Mouse (Mus musculus) right cerebral cortex, adult 2 months (tissue): ENCODE data around the gene Polr2m.
"Not testable (repeated sequence)": the region's sequence is repeated elsewhere in the genome, so short reads cannot be mapped to it uniquely, and the experiment has no call there.

Experiments
- DNase-seq, 2 experiments: peaks; one replicate each; pipeline ENCODE4 v3.0.0; 2021 to 2022; ENCODE audit warnings: low spot score in 2 of 2

Polr2m gene

DNA sequence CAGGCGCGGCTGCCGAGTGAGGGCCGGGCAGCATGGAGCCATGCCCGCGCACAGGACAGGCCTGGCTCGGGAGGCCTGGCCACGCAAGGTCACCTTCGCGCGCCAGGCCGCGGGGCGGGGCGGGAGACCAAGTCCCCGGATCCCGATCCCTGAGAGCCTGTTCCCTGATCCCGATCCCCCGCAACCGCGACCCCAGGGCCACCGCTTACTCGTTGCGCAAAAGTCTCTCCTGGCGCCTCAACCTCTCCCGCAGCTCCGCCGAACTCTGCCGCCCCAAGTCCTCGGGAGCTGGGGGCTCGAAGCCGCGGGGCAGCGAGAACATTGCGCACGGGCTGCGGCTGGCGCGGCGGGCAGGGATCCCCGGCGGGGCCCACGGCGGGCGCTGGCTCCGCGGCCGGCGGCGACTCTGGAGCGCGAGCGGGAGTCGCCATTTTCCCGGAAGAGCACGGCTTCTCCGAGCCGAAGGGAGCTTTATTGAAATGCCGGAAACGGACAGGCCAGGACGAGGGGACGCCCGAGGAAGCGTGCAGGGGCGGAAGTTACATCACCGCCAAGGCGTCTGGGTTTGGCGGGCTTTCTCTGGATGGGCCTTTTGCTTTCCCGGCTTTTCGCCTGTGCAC is at the start of gene Polr2m:
TSS of gene Polr2m (minus strand) at position 461 of the 620 bp plus-strand sequence.
- DNase-seq, result peak; percentile 95

GRCm38 (mm10) chr9:71535036-71535435 is 49.3 kb upstream of the Polr2m start:
- DNase-seq, result peak; percentile 23 to 37

DNA sequence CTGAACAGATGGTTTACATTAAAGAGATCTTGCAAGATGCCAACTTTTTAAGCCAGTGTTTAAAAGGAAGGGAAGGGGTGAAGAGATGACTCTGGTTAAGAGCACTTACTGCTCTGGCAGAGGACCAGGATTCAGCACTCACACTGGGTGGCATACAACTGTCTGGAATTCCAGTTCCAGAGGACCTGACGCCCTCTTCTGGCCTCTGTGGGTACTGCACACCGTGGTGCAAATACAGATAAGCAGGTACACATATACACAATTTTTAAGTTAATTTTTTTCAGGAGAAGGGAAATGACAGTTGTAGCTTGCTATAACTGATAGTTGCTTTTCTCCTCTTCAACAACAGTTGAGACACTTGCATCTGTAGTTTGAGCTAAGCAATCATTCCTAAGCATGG is 44.2 kb upstream of the Polr2m start:
- no peak for DNase-seq

- DNase-seq, result no peak
Measured at GRCm38 (mm10) chr9:71527438-71527837, 41.7 kb upstream of the Polr2m start.

DNA sequence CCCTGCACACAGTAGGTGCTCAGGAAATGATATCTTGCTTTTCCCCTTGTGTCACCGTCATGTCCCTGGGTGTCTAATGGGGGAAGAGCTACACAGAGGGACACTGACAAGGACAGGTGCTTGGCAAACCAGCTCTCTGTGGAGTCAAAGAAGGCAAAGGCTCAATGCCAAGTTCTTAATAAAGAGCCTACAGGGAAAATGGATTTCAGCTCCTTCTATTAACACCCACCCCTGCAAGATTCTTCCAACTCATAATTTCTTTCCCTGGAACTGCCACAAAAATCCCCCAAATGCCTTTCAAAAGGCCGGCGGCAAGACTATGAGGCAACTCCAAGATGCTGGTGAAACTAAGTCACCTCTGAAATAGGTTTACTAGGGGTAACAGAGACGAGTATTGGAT is 38.2 kb upstream of the Polr2m start:
- no peak for DNase-seq

- DNase-seq, result no peak
Measured at GRCm38 (mm10) chr9:71519836-71520235, 34.1 kb upstream of the Polr2m start.

- no peak for DNase-seq
Measured at GRCm38 (mm10) chr9:71517487-71517886, 31.8 kb upstream of the Polr2m start.

DNA sequence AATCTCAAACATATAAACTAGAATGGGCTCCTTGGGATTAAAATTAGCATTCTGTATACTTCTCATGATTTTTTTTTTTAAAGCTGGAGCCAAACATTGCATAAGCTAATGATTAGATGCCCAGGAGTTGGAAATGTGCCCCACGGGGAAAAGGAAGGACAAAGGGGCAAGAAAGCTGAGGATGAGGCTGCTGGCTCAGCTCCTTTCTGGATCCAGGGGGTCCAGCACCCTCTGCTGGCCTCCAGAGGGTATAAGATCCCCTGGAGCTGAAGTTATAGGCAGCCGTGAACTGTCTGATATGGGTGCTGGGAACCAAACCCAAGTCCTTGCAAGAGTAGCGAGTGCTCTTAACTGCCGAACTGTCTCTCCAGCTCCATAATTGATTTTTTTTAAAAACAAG is 30.1 kb upstream of the Polr2m start:
- DNase-seq, result no peak

DNA sequence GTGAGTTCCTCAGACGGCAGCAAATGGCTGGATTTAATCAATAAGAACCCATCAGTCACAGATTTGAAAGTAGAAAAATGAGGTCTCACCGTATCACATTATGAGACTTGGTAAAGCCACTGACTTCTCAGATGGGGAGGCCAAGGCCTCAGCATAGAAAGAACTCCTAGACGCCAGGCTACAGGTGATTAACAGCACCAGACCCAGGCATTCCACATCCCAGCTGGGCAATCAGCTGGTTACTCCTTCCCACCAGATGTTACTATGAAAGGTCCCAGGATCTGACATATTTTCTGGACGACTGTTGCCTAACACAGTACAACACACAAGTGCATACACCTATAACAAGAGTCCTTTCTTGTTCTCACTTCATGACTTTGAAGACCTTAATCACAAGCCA is 27.8 kb upstream of the Polr2m start:
- DNase-seq, result no peak

GRCm38 (mm10) chr9:71512899-71513298 is 27.2 kb upstream of the Polr2m start:
- no peak for DNase-seq

DNA sequence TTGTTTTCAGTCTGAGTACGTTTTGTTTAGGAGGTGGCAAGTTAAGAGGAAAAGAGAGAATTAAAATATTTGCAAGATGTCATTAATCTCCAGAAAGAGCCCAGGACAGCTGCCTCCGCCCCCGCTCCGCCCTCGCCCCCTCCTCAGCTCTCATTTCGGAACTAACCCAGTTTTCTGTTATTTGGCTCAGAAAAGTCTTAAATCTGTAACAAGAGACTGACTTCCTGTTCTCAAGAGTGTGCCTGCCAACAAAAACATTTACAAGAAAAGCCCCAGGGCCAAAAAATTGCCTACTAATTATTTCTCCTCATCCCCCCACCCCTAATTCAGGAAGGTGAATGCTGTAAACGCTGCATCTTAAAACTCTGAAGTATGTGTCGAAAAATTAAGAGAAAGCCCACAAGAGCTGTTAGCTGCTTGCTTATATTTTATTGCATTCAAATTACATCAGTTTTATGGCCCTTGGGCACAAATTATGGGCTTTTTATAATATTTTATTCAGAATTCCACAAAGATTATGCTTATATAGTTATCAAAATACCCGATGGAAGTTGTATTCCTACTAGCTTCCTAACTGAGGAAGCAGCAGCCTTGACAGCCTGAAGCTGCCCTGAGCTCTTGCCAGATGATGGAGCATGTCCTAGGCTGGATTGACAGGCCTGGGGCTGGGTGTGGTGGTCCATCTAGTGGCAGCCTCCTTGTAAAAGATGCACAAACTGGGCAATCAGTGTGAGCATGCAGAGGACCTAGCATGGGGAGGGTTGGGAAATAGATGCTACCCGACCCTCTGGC is 12.9 kb upstream of the Polr2m start:
- DNase-seq, result peak; percentile 26 to 44

DNA sequence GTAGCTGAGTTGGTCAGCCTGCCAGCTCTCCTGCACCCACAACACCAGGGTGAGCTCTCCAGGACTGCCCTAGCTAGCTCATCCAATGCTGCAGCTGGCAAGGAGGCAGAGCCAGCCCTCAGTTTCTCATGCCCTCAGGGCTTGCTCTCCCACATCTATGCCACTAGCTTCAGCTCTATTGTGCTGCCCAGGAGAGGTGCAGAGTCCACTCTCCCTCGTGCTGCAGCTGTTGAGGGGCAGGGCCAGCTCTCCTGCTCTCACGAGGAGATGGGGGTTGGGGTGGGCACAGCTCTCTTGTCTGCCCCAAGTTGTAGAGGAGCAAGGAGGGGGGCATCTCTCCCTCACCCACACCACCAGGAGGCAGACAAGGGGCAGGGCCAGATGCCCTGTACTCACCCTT is 10.9 kb upstream of the Polr2m start:
- DNase-seq, result no peak

DNA sequence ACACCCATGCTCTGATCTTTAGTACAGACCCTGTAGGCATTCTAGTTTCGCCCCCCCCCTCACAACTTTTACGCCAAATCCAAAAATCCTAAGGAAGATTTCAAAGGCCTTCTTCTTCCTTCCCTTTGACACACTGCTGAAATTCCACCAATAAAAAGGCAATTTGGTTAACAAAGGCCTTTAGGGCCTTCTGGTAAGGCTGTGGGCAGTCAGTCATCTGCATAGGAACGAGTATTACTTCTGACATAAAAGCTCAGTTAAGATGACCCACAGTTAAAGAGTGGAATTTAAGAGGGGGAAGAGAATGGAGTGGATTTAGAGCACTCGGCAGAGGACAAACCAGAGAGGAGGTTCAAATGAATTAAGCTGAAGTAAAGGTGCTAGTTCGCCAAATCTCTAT is 8.0 kb upstream of the Polr2m start:
- no peak for DNase-seq

DNA sequence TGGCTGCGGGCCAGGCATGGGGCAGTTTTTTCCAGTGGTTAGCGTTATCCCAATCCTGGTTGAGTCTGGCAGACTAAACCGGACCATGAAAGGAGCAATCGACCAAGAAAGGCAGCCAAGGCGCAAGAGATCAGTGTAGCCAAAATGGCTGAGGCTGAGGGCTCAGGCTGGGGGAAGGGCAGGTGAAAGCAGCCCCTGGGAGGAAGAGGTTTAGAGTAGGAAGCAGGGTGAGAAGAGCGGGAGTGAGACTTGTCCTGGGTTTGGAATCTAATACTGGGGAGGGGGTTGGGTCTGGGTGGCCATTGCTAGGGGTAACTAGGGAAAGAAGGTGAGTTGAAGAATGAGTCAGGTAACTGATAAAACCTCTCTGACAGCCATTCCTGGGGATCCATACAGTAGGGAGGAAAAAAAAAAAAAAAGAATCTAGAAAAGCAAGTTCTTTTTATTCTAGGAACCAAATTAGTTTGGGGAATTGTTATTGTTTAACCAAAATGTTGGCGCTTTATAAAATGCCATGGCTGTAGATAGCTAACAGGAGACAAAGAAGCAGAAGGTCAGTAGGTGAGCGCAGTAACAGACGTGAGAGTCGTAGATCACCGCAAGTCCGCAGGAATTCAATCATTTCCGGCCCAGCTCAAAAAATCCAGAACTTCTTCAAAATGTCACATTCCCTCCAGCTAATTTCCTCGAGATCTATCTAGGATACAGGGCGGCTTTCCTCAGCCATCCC is 6.7 kb upstream of the Polr2m start:
- no peak for DNase-seq

- DNase-seq, result no peak
Measured at GRCm38 (mm10) chr9:71490076-71490475, 4.3 kb upstream of the Polr2m start.

DNA sequence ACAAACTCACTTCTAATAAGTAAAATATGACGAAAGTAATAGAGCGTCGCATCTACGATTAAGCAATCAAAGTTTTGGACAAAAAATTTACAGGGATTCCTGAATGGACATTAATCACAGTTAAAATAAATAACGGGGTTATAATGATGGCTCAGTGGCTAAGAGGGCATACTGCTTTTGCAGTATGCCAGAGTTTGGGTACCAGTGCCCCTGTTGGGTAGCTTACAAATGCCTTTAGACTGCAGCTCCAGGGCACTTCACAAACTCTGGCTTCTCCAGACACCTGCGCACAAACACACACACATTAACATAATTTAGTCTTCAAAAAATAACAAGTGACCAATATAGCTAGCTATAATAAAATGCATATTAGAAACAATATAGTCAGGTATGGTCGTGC is 392 bp upstream of the Polr2m start:
- DNase-seq, result no peak

GRCm38 (mm10) chr9:71484871-71485474 is 762 bp downstream of the Polr2m start:
- DNase-seq, result no peak

DNA sequence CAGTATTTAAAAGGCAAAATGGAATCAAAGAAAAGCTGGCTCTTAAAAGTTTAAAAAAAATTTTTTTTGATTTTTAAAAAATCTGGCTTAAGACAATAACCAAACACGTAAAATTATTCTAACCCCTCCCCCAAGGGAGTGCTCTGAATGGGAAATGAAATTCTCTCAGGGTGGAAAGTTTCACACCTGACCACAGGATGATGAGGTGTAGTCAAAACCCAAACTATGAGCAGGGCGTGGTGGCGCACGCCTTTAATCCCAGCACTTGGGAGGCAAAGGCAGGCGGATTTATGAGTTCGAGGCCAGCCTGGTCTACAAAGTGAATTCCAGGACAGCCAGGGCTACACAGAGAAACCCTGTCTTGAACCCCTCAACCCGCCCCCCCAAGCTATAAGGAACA is 1.9 kb downstream of the Polr2m start:
- not testable (repeated sequence) for DNase-seq

GRCm38 (mm10) chr9:71480305-71480704 is 5.4 kb downstream of the Polr2m start:
- DNase-seq, result no peak

- DNase-seq, result no peak
Measured at GRCm38 (mm10) chr9:71479413-71479812, 6.3 kb downstream of the Polr2m start.

DNA sequence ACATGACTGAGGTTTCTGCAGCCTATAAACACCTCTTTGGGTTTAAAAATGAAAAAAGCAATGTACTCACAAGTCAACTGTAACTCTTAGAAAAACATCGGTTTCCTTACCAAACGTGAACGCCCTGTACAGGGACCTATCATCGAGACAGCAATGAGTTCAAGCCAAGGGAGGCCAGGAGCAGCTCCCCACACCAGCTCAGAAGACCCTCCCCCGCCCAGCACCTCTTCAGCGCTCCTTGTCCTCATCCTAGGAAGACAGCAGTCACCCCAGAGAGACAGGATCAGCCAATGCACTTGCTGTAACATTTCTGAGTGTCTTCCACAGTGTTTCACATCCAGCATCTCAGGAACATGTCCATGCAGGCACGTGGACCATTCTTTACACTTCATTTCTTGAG is 7.1 kb downstream of the Polr2m start:
- DNase-seq, result no peak

GRCm38 (mm10) chr9:71476601-71477000 is 9.1 kb downstream of the Polr2m start:
- no peak for DNase-seq
